Mouse (Mus musculus) olfactory bulb, adult 2 months (tissue): ENCODE measurements around the gene Spon1.

Source experiments
- CTCF ChIP-seq: fragments of 200-500 bp; IDR thresholded peaks from 2 replicates; pipeline ENCODE4 v1.5.1; 2012; ENCODE audit warnings: low read depth, mild to moderate bottlenecking, low read length, moderate library complexity; ENCODE audit not compliant: insufficient read depth
- POLR2A ChIP-seq: fragments of 200-500 bp; IDR thresholded peaks from 2 replicates; pipeline ENCODE4 v1.6.1; 2012; ENCODE audit warnings: mild to moderate bottlenecking, low read depth, low read length, moderate library complexity; ENCODE audit not compliant: insufficient read depth

- TF ChIP-seq CTCF = no peak
- TF ChIP-seq POLR2A = no peak
Observed at GRCm38 (mm10) chr7:113920056-113920455, 154.3 kb downstream of the Spon1 start.
